Mouse (Mus musculus): ENCODE measurements around the gene Ctc1. TPM values are rescaled to one million over a fixed set of nuclear protein-coding genes. Genes with fewer than 3 reads are reported as not detected.

Ctc1 gene
- polyA plus RNA-seq, 1 experiment from 2014 or later = 79.6 TPM

DNA sequence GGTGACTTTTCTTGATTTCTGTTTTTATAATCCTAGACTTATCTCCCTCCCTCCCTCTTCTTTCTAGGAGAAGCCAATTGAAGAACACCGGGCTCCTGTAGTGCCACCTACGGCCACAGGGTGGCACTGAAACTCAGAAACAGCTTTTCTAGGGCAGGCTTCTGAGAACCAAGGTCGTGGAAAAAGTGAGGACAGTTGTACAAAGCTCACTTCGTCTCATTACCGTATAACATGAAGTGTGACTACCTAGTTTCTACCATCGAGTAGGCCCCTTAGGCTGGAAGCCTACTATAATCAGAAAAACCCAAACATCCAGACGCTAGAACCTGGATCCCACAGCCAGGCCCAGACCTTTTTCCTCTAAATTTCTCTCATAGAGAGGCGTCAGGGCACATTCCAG is 51.2 kb downstream of the Ctc1 start:
- Histone ChIP-seq H3K27me3 (ENCODE audit: poor library complexity, severe bottlenecking) (no peaks in the 10 kb centered on the region), H3K9me3 (no peaks in the 10 kb centered on the region), H3K27ac (peak overlapping the region; percentile 78), H3K36me3 (replicated peaks) (no peaks in the 10 kb centered on the region), H3K4me3 (peak overlapping the region; percentile 60), H3K4me1 (peaks cover 54% of the 10 kb centered on the region)
- WGBS = 10% methylated on average over 8 of the region's 8 CpGs
- peak; percentile 86 for DNase-seq (ENCODE audit: extremely low spot score, low spot score)

DNA sequence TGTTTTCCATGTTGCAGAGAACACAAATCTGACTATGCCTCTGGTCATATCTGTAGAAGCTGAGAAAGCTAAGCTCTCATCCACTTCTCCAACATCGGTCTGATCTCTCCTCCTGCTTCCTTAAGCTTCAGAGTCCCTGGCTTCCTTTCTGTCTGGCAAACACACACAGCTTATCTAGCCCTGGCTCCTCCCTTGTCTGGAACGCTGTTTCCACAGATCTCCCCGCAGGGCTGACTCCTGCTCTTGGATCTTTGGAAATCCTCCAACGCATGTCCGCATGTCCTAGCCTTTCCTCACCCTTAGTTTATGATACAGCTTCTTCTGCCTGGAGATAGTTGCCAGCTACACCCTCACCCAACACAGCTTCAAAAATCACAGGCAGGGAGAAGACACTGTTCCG is 51.9 kb downstream of the Ctc1 start:
- Histone ChIP-seq H3K36me3 (replicated peaks) (no peaks in the 10 kb centered on the region), H3K4me1 (peaks cover 59% of the 10 kb centered on the region), H3K27me3 (ENCODE audit: poor library complexity, severe bottlenecking) (no peaks in the 10 kb centered on the region), H3K9me3 (no peaks in the 10 kb centered on the region), H3K27ac (no peak overlapping the region), H3K4me3 (peak overlapping the region; percentile 60; the same call in 1 of the 2 replicates)
- DNase-seq (ENCODE audit: extremely low spot score, low spot score) = no peak
- WGBS = 56% methylated on average over 6 of the region's 6 CpGs

DNA sequence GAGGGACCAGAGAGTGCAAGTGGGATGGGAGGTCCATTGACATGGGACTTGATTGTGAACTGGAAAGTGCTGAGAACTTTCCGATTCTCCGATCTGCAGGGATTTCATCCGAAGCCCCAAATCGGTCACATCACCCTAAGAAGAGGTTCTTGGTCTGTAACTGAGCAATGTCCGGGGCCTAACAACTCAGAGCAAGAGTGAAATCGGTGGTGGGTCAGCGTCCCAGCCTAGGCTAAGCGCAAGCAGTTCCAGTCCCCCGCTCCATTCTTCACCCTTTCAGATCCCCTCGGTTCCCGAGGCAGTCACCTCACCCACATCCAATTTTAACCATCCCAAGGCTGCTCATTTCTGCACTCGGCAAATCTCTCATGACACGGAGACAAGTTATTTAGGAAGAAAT is 54.4 kb downstream of the Ctc1 start:
- H3K36me3 ChIP-seq (replicated peaks) = no peaks in the 10 kb centered on the region
- H3K4me1 ChIP-seq = peaks cover 63% of the 10 kb centered on the region
- under 1% methylated on average over 13 of the region's 13 CpGs for WGBS
- DNase-seq (ENCODE audit: extremely low spot score, low spot score) = no peak
- H3K9me3 ChIP-seq = no peaks in the 10 kb centered on the region
- H3K4me3 ChIP-seq = peak overlapping the region; percentile 75
- peak overlapping the region; percentile 95 for H3K27ac ChIP-seq
- no peaks in the 10 kb centered on the region for H3K27me3 ChIP-seq (ENCODE audit: poor library complexity, severe bottlenecking)

DNA sequence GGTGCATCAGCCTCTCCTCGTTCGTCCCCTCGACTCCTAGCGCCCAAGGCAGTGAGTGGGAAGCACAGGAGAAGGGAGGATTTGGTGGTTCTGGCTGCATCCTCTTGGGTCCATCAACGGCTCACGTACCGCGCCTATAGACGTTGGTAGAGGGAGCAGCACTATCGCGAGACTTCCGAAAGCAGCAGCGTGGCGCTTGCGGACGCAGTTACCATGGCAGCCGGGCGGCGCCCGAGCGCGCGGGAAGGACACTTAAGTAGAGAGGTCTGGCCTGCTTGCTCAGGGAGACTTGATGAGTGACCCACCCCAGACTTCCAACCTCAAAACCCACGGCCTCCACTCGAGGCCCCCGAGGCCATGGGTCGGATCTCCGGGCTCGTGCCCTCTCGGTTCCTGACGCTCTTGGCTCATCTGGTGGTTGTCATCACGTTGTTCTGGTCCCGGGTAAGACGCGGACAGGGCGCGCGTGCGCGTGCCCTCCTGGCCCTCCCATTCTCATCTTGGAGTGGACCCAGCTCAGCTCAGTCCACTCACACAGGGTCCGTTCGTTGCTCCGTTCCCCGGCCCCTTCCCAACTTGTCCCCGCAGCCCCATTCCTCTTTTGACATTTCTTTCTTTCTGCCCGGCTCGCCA is 55.0 kb downstream of the Ctc1 start, which contains the start of gene Tmem107:
Gene Tmem107, plus strand, starts transcription at position 217 of the 633 bp plus-strand sequence.
- under 1% methylated on average over 47 of the region's 47 CpGs for WGBS
- Histone ChIP-seq H3K4me1 (peaks cover 63% of the 10 kb centered on the region), H3K36me3 (replicated peaks) (no peaks in the 10 kb centered on the region)

DNA sequence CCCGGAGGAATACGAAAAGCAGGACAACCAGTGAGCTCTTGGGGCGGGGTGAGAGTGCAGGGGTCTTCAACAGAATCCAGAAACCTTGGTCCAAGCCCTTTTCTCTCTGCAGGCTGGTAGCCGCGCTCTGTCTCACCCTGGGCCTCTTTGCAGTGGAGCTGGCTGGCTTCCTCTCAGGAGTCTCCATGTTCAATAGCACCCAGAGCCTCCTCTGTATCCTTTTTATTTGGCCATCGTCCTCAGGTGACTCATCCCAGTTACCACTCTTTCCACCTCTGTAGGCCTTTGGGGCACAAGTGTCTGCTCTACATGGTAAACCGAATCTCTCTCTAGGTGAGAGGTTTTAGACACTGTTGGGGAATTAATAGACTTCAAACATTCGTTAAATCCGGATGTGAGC is 55.6 kb downstream of the Ctc1 start:
- WGBS = 25% methylated on average over 9 of the region's 9 CpGs
- no peaks in the 10 kb centered on the region for H3K36me3 ChIP-seq (replicated peaks)
- no peak for DNase-seq (ENCODE audit: extremely low spot score, low spot score)
- H3K27me3 ChIP-seq (ENCODE audit: poor library complexity, severe bottlenecking) = no peaks in the 10 kb centered on the region
- H3K4me1 ChIP-seq = peaks cover 58% of the 10 kb centered on the region
- H3K27ac ChIP-seq = peak overlapping the region; percentile 95
- peak overlapping the region; percentile 75 for H3K4me3 ChIP-seq
- no peaks in the 10 kb centered on the region for H3K9me3 ChIP-seq

More for the DNA sequence above, 55.0 kb downstream of the Ctc1 start, which contains the start of gene Tmem107:
- Histone ChIP-seq H3K27me3 (ENCODE audit: poor library complexity, severe bottlenecking) (no peaks in the 10 kb centered on the region), H3K9me3 (no peaks in the 10 kb centered on the region), H3K4me3 (peak within 1 kb of the TSS; percentile 75), H3K27ac (peak within 1 kb of the TSS; percentile 95)
- DNase-seq (ENCODE audit: extremely low spot score, low spot score) = peak; percentile 94

DNA sequence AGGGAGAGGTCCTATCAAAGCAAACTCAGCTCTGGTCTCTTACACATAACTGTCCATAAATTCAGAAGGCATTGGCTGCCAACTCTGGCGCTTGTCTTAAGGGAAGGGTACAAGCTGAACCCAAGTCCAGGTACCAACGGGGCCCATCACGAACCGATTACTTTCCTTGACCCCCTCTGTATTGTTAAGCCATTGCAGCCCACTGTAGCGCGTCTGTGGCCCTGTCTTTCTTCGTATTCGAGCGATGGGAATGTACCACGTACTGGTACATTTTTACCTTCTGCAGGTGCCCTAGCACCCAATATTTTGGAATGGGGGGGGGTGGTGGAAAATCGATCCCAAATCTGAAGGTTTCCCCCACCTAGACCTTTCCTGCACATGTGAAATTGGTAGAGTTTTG is 56.5 kb downstream of the Ctc1 start:
- peaks cover 48% of the 10 kb centered on the region for H3K4me1 ChIP-seq
- no peak for DNase-seq (ENCODE audit: extremely low spot score, low spot score)
- peak overlapping the region; percentile 48 for H3K4me3 ChIP-seq
- 85% methylated on average over 11 of the region's 11 CpGs for WGBS
- H3K27me3 ChIP-seq (ENCODE audit: poor library complexity, severe bottlenecking) = no peaks in the 10 kb centered on the region
- H3K27ac ChIP-seq = peak overlapping the region; percentile 95
- no peaks in the 10 kb centered on the region for H3K9me3 ChIP-seq
- H3K36me3 ChIP-seq (replicated peaks) = no peaks in the 10 kb centered on the region

DNA sequence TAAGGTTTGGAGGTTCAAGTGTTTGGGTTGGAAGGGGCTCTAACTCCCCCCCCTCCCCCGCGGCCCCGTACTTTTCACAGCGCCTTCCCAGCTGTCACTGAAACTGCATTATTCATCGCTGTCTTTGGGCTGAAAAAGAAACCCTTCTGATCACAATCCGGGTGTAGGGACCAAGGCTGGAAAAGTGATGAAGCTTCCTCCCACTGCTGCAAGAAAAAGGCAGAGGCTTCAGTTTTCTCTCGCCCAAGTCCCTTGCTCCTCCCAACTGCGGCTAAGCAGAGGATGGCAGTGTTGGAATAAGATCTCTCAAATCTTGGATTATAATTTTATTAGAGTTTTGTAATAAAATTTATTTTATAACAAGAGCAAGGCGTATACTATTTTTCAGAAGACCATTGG is 57.0 kb downstream of the Ctc1 start:
- Histone ChIP-seq H3K4me1 (peaks cover 47% of the 10 kb centered on the region), H3K4me3 (peak overlapping the region; percentile 48), H3K27ac (peak overlapping the region; percentile 95), H3K27me3 (ENCODE audit: poor library complexity, severe bottlenecking) (no peaks in the 10 kb centered on the region), H3K36me3 (replicated peaks) (no peaks in the 10 kb centered on the region), H3K9me3 (no peaks in the 10 kb centered on the region)
- no peak for DNase-seq (ENCODE audit: extremely low spot score, low spot score)
- WGBS = 10% methylated on average over 9 of the region's 9 CpGs

DNA sequence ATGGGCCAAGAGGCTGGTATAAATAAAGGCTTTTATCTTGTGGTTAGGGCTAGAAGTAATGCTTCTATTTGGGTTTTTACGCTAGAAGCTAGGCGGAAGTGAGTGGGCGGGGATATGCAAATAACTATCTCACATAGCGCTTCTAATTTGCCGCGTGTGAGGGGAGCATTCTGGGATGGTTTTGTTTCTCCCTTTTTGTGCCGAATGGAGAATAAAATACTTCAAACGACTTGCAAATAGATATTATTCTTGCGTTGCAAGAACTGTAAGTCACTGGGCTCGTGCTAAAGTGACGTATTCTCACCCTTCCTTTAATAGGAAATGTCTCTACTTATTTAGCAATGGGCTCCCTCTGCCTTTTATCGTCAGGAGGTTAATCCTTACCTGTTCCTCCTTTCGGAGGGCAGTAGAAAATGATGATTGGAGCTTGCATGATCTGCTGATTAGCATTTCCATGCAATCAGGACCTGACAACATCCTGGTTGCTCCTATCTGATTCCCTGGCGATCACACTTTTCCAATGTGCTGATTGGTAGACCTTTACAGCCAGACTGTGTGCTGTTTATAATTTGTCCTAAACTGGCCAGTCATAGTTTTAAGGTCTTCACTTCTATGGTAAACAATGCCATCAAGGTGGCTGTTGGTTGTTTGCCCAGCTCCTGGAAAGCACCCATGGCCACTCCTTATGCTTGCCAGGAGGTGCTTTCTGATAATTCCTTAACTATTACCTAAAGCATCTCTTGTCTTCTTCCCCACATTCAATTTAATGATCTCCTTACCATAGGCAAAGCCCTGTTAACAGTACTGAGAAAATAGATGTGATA is 57.6 kb downstream of the Ctc1 start:
- Histone ChIP-seq H3K27ac (peak overlapping the region; percentile 95), H3K9me3 (no peaks in the 10 kb centered on the region), H3K4me3 (peak overlapping the region; percentile 48), H3K27me3 (ENCODE audit: poor library complexity, severe bottlenecking) (no peaks in the 10 kb centered on the region), H3K4me1 (peaks cover 47% of the 10 kb centered on the region), H3K36me3 (replicated peaks) (no peaks in the 10 kb centered on the region)
- DNase-seq (ENCODE audit: extremely low spot score, low spot score) = peak; percentile 84
- WGBS = under 1% methylated on average over 14 of the region's 14 CpGs

DNA sequence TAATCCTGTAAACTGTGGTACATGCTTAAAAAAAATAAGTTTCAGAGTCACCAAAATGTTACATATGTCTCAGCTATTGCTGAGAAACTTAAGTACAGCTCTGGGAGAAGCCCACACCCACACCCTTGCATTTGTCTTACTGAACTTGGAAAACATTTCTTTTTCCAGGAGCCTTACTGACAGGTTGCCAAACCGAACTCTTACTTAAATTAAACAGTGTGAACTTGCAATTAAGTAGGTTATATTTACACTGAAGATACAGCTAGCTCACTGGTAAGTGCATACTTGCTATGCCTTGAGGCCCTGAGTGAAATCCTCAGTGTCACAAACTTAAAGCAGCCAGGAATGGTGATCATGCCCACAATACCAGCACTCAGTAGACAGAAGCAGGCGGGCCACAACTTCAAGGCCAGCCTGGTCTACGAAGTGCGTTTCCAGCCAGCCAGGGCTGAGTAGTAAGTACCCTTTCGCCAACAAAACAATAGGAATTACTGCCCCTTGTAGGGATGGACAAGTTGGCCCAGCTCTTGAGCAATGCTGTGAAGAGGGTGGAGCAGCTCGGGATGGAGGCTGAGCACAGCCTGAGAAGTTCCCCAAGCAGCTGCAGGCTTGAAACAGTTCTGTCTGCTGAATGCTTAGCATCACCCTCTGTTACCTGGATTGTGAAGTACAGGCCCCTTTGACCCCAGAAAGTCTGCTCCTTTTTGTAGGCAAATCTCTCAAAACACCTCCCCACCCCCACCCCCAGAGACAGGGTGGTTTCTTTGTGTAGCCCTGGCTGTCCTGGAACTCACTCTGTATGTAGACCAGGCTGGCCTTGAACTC is 58.5 kb downstream of the Ctc1 start:
- H3K9me3 ChIP-seq = no peaks in the 10 kb centered on the region
- 41% methylated on average over 6 of the region's 6 CpGs for WGBS
- H3K27ac ChIP-seq = peak overlapping the region; percentile 95
- peaks cover 53% of the 10 kb centered on the region for H3K4me1 ChIP-seq
- DNase-seq (ENCODE audit: extremely low spot score, low spot score) = no peak
- no peaks in the 10 kb centered on the region for H3K27me3 ChIP-seq (ENCODE audit: poor library complexity, severe bottlenecking)
- H3K4me3 ChIP-seq = peak overlapping the region; percentile 48
- H3K36me3 ChIP-seq (replicated peaks) = no peaks in the 10 kb centered on the region

DNA sequence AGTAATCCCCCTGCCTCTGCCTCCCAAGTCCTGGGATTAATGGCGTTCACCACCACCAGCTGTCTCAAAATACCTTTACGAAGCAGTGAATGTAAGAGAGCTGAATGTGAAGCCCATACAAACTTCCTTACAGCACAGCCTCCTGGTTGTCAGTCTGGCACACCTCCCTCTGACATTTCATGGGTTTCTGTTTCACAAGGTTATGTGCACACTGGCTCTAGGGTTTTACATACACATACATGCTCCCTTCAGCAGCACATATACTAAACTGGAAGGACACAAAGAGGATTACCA is 59.0 kb downstream of the Ctc1 start:
- H3K36me3 ChIP-seq (replicated peaks) = no peaks in the 10 kb centered on the region
- H3K27ac ChIP-seq = 0 out of 2 replicates have a peak overlapping the region, but pooled peaks have one; percentile 95
- peaks cover 49% of the 10 kb centered on the region for H3K4me1 ChIP-seq
- no peaks in the 10 kb centered on the region for H3K9me3 ChIP-seq
- H3K27me3 ChIP-seq (ENCODE audit: poor library complexity, severe bottlenecking) = no peaks in the 10 kb centered on the region
- no peak for DNase-seq (ENCODE audit: extremely low spot score, low spot score)
- H3K4me3 ChIP-seq = no peak overlapping the region
- whole genome bisulfite sequencing = 46% methylated on average over 2 of the region's 2 CpGs

DNA sequence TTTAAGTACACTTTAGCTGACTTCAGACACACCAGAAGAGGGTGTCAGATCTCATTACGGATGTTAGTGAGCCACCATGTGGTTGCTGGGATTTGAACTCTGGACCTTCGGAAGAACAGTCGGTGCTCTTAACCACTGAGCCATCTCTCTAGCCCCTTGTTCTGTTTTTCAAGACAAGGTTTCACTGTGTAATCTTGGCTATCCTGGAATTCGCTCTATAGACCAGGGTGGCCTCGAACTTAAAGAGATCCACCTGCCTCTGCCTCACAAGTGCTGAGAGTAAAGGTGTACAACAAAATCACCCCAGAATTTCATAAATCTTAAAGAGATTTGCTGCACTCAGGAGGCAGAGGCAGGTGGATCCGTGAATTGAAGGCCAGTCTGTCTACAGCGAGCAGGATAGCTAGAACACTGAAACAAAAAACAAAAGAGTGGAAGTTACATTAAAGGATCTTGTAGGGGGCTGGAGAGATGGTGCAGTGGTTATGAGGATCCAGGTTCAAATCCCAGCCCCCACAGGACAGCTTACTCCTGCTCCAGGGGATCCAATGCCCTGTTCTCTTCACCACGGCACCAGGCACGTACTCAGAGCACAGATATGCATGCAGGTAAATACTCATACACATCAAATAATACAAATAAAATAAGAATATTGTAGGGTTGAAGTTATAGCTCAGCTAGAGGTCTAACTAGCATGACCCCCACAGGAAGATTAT is 60.2 kb downstream of the Ctc1 start:
- H3K4me1 ChIP-seq = peaks cover 41% of the 10 kb centered on the region
- no peaks in the 10 kb centered on the region for H3K36me3 ChIP-seq (replicated peaks)
- 50% methylated on average over 9 of the region's 9 CpGs for WGBS
- no peak overlapping the region for H3K27ac ChIP-seq
- H3K4me3 ChIP-seq = no peak overlapping the region
- H3K9me3 ChIP-seq = no peaks in the 10 kb centered on the region
- DNase-seq (ENCODE audit: extremely low spot score, low spot score) = no peak
- no peaks in the 10 kb centered on the region for H3K27me3 ChIP-seq (ENCODE audit: poor library complexity, severe bottlenecking)

DNA sequence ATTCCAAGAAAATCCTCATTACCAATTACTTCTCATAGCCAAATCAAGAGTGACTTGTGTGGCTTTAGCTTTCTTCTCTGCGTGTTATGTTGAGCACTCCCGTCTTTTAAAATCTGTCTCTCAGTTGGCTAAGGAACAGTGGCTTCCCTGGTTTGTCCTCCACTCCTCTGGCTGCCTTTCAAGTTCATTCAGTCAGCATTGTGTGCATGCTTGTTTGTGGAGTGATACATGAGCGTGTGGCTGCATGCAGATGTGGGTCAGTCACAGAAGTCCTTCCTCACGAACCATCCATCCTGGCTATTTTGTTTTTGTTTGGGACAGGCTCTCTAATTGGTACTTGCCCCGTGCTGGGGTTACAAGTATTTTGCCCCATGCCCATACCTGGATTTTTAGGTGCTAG is 60.9 kb downstream of the Ctc1 start:
- H3K27me3 ChIP-seq (ENCODE audit: poor library complexity, severe bottlenecking) = no peaks in the 10 kb centered on the region
- H3K27ac ChIP-seq = no peak overlapping the region
- no peaks in the 10 kb centered on the region for H3K36me3 ChIP-seq (replicated peaks)
- 82% methylated on average over 5 of the region's 5 CpGs for WGBS
- no peak for DNase-seq (ENCODE audit: extremely low spot score, low spot score)
- H3K4me1 ChIP-seq = peaks cover 35% of the 10 kb centered on the region
- no peak overlapping the region for H3K4me3 ChIP-seq
- no peaks in the 10 kb centered on the region for H3K9me3 ChIP-seq

Data from forebrain, embryonic 10.5 days (tissue).